Mouse (Mus musculus) megakaryocyte progenitor cell, adult 5-6 weeks (primary cell): Measurements from ENCODE around the gene Ltbp1. TPM values are rescaled to one million over a fixed set of nuclear protein-coding genes. Genes with fewer than 3 reads are reported as not detected.

Experiments
- ATAC-seq: replicated peaks from 2 replicates; pipeline ENCODE4 v1.8.0; 2016; ENCODE audit warnings: mild to moderate bottlenecking, moderate TSS enrichment, inconsistent platforms; ENCODE audit not compliant: poor library complexity
- total RNA-seq, 2 experiments: library from RNA; stranded (forward) in 1 of 2; stranded (reverse) in 1 of 2; fragments of 157-497, 149-512 nt in 1 of 2; fragments of 200-1000 nt in 1 of 2; gene quantifications; 2 replicates each; pipeline versions ENCODE4 v1.2.3 to v1.2.4; 2015 to 2017

Ltbp1 gene
- total RNA-seq, 2 experiments from 2014 or later, result 0.12 to 0.30 TPM

DNA sequence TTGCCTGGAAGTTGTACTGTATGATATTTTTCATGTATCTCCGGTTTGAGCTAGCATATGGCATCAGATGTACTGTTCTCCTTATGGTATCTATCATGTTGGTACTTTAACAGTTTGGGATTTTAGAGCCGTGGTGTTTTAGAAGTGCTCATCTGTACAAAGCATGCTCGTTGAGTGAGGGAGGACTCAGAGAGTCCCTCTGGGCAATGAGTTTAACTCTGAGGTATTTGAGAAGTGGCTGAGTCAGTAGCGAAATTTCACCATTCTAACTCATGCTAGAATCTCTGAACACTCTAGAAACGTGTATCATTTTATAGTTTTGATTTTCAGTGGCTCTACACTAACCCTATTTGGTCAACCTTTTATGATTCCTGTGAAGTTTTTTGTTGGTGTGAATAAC is 49.9 kb downstream of the Ltbp1 start:
- ATAC-seq, result no peak

GRCm38 (mm10) chr17:75055961-75056360 is 50.6 kb downstream of the Ltbp1 start:
- ATAC-seq, result no peak

- no peak for ATAC-seq
Observed at GRCm38 (mm10) chr17:75056631-75057030, 51.3 kb downstream of the Ltbp1 start.

DNA sequence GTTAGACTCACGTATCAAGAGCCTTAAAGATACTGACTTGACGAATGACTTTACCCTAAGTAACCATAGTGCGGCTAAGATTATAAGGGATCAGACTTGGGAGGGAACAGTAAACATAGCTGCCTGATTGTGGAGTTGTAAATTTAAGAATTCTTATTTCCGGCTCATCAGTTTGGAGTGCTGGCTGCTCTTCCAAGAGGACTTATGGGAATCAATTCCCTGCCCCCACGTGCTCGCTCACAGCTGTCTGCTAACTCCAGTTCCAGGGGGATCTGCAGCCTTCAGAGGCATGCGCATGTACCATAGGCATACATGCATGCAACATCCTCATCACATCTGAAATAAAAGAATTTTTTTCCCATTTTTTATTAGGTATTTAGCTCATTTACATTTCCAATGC is 61.0 kb downstream of the Ltbp1 start:
- ATAC-seq, result no peak

GRCm38 (mm10) chr17:75067314-75067713 is 61.9 kb downstream of the Ltbp1 start:
- no peak for ATAC-seq

DNA sequence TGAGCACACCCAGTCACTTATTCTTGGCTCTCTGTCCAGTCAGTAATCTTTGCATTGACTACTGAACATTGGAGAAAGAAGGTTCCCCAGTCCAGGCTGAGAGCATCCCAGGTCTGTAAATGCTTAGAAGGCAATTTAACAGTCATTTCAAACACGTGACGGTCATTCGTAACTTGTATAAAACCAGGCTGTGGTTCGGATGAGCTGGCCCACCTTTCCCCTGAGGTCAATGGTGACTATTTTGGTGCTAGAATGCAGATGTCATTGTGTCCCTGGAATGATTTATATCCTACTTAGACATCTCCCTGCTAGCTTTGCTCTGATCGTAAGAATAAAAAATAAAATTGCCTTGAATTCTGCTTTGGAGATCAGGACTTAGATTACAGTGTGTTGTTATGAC is 63.9 kb downstream of the Ltbp1 start:
- no peak for ATAC-seq

GRCm38 (mm10) chr17:75071174-75071573 is 65.8 kb downstream of the Ltbp1 start:
- peak; percentile 60 for ATAC-seq

- ATAC-seq, result peak; percentile 32
Observed at GRCm38 (mm10) chr17:75071749-75072148, 66.4 kb downstream of the Ltbp1 start.

DNA sequence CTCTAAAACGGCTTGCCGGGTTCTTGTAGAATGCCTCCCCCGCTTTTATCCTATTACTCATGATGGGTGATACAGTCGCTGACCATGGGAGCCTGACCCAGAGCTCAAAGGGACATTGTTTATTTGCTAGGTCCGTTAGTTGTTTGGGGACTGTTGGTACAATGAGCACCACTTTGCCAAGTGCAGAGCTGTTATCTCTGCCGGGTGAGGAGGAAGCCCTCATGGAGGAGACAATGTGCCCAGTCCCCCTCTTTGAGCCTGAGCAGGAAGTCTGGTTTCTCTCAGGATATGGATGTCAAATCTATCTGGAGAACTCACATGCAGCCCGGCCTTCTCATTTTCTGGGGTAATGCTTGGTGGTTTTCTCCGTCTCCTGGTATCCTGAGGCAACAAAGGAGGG is 68.5 kb downstream of the Ltbp1 start:
- ATAC-seq, result peak; percentile 29

- peak; percentile 41; the same call in 1 of the 2 replicates for ATAC-seq
Observed at GRCm38 (mm10) chr17:75074978-75075699, 69.8 kb downstream of the Ltbp1 start.

- ATAC-seq, result no peak
Observed at GRCm38 (mm10) chr17:75081401-75081800, 76.0 kb downstream of the Ltbp1 start.

GRCm38 (mm10) chr17:75082449-75082848 is 77.1 kb downstream of the Ltbp1 start:
- no peak for ATAC-seq

GRCm38 (mm10) chr17:75087296-75087941 is 82.1 kb downstream of the Ltbp1 start:
- peak; percentile 92 for ATAC-seq

DNA sequence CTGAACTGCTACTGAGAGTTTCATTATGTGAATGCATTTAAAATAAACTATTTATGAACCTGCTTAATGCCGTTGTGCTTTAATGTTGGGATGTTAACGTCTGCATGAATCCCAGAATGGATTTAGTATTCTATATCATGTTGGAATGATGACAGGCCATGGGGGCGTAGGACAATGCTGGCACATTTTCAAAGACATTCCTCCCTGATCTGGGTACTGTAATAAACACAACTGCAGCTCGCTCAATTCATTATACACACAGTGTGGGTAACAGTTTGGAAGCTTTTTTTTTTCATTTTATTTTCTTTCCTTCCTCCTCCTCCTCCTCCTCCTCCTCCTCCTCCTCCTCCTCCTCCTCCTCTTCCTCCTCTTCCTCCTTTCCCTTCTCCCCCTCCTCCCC is 82.9 kb downstream of the Ltbp1 start:
- ATAC-seq, result no peak

- ATAC-seq, result no peak
Observed at GRCm38 (mm10) chr17:75088727-75089126, 83.4 kb downstream of the Ltbp1 start.

DNA sequence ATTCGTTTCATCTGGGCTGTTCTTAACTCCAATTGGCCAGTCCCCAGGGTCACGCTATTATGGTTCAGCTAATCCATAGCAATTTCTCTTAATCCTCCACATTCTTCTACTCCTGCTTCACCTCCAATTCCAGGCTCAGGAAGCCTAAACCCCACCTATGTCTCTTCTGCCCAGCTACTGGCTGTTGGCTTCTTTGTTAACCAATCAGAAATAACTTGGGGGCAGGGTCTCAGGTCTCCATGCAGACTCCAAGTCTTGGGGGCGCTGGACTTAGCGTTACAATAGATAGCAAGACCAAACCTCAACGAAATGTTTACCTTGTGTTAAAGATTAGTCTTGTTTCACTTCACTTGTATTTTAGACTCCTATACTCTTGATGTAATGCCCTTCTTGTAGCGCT is 85.2 kb downstream of the Ltbp1 start:
- ATAC-seq, result no peak

DNA sequence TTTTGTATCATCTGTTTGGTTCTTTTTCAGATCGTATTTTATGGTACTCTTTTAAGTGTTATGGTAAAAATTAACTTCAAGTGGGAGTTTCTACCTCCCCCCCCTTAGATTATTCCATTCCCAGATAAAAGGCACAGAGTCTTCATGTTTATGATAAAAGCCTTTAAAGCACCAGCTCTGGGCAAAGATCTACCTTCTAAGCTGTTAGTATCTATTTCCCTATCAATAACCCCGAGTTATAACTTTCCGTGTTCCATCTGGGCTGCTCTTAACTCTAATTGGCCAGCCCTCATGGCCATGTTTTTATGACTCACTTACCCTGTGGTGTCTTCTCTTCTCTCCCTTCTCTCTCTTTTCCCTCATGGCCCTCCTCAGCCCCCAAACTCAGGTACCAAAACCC is 88.2 kb downstream of the Ltbp1 start:
- ATAC-seq, result no peak

DNA sequence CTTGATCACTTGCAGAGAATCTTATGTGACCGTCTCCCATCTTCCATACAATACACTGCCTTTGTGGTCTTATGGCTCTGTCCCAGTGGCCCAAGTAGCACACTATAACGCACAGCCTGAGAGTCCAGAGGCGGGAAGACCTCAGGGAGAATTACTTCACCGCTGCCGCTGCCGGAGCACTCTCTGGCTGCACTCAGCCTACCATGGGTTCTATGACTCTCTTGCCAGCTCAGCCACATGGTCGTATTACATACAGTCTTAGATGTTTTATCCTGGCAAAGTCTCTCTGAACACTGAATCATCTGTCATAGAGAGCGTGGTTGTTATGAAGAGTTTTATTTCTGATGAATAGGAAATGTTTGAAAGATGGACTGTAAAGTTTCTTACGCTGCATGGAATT is 89.2 kb downstream of the Ltbp1 start:
- ATAC-seq, result no peak

- ATAC-seq, result no peak
Observed at GRCm38 (mm10) chr17:75096727-75097126, 91.4 kb downstream of the Ltbp1 start.

- ATAC-seq, result no peak
Observed at GRCm38 (mm10) chr17:75097367-75097766, 92.0 kb downstream of the Ltbp1 start.

GRCm38 (mm10) chr17:75101215-75101614 is 95.8 kb downstream of the Ltbp1 start:
- ATAC-seq, result no peak

GRCm38 (mm10) chr17:75101994-75102393 is 96.6 kb downstream of the Ltbp1 start:
- no peak for ATAC-seq

DNA sequence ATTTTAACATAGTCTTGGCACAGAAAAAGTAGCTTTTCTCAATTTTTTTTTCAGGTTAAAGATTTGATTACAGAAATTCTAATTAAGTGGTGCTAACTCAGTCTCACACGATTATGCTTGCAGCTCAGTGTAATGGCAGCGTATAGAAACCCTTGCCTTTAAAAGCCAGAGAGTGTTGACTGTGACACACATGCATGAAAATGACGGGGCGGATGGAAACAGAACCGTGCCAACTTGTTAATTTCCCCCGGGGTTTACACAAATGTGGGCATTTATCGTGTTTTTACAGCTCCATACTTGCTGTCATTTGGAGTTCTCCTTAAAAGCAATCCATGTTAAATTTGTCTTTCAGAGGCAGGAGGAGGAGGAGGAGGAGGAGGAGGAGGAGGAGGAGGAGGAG is 102.0 kb downstream of the Ltbp1 start:
- no peak for ATAC-seq
